Mouse (Mus musculus) spleen, adult 2 months (tissue): ENCODE measurements around the gene Ndufaf8. TPM values are rescaled to one million over a fixed set of nuclear protein-coding genes. Genes with fewer than 3 reads are reported as not detected.

ENCODE experiments used
- DNase-seq, 2 experiments: peaks; one replicate each; pipeline versions ENCODE4 v3.0.0 to v3.0.0-alpha.2; 2012 to 2021; ENCODE audit warnings: low spot score in 2 of 2, low read depth in 1 of 2
- H3K27ac ChIP-seq: fragments of 200-500 bp; 2 replicates; pipeline ENCODE4 v1.5.1; 2012; ENCODE audit warnings: low read length, inconsistent platforms; ENCODE audit not compliant: insufficient read depth
- H3K27me3 ChIP-seq: fragments of 200-500 bp; 2 replicates; pipeline ENCODE4 v1.6.1; 2012; ENCODE audit warnings: mild to moderate bottlenecking, moderate library complexity, low read length, inconsistent platforms; ENCODE audit not compliant: control insufficient read depth, insufficient read depth
- H3K36me3 ChIP-seq: fragments of 200-500 bp; 2 replicates; pipeline ENCODE4 v1.6.1; 2012; ENCODE audit warnings: mild to moderate bottlenecking, low read length, inconsistent platforms; ENCODE audit not compliant: control insufficient read depth, insufficient read depth
- H3K4me1 ChIP-seq: fragments of 200-500 bp; 2 replicates; pipeline ENCODE4 v1.6.1; 2011; ENCODE audit warnings: inconsistent platforms; ENCODE audit not compliant: control insufficient read depth, insufficient read depth, insufficient read length
- H3K4me3 ChIP-seq: fragments of 200-500 bp; 2 replicates; pipeline ENCODE4 v1.5.1; 2011; ENCODE audit warnings: mild to moderate bottlenecking, inconsistent platforms; ENCODE audit not compliant: insufficient read depth, insufficient read length; ENCODE audit errors: extremely low read depth
- CTCF ChIP-seq: fragments of 200-500 bp; IDR thresholded peaks from 2 replicates; pipeline ENCODE4 v1.5.1; 2011; ENCODE audit warnings: mild to moderate bottlenecking, inconsistent platforms; ENCODE audit not compliant: insufficient read depth, insufficient read length, insufficient replicate concordance; ENCODE audit errors: extremely low read depth
- POLR2A ChIP-seq: fragments of 200-500 bp; IDR thresholded peaks from 2 replicates; pipeline ENCODE4 v1.6.1; 2011; ENCODE audit warnings: low read depth, low read length, inconsistent platforms
- WGBS: fragments of 180-500 bp; shearing (Covaris S2); methylation state at CpG from one replicate; pipeline ENCODE4 v1.1.7; 2018; 5-methylcytosine and 5-hydroxymethylcytosine counted together
- polyA plus RNA-seq: library from polyadenylated mRNA; depleted of rRNA; stranded (reverse); fragments of >200 nt; gene quantifications from 2 replicates; pipeline ENCODE4 v1.2.3, GENCODE M21; 2012

Gene Ndufaf8
- polyA plus RNA-seq, 1 experiment, result 31.0 TPM

GRCm38 (mm10) chr11:120060634-120061033 is 38.1 kb upstream of the Ndufaf8 start:
- TF ChIP-seq POLR2A, result no peak
- TF ChIP-seq CTCF, result no peak
- no peaks in the 10 kb centered on the region; the same call in 1 of the 2 replicates for H3K4me1 ChIP-seq
- H3K36me3 ChIP-seq, result no peaks in the 10 kb centered on the region
- DNase-seq, result no peak
- 54% methylated on average over 8 of the region's 8 CpGs for WGBS
- H3K27ac ChIP-seq, result no peak overlapping the region
- H3K4me3 ChIP-seq, result no peak overlapping the region
- no peaks in the 10 kb centered on the region for H3K27me3 ChIP-seq

- H3K27ac ChIP-seq, result no peak overlapping the region
- no peaks in the 10 kb centered on the region for H3K36me3 ChIP-seq
- 59% methylated on average over 5 of the region's 5 CpGs for WGBS
- no peaks in the 10 kb centered on the region; the same call in 1 of the 2 replicates for H3K4me1 ChIP-seq
- DNase-seq, result no peak
- no peak overlapping the region for H3K4me3 ChIP-seq
- TF ChIP-seq CTCF (no peak), POLR2A (no peak)
- H3K27me3 ChIP-seq, result no peaks in the 10 kb centered on the region
Measured at GRCm38 (mm10) chr11:120063326-120063725, 35.4 kb upstream of the Ndufaf8 start.

GRCm38 (mm10) chr11:120064006-120064667 is 34.6 kb upstream of the Ndufaf8 start:
- H3K27ac ChIP-seq, result 0 out of 2 replicates have a peak overlapping the region, but pooled peaks have one; percentile 41
- H3K4me3 ChIP-seq, result no peak overlapping the region
- H3K4me1 ChIP-seq, result no peaks in the 10 kb centered on the region; the same call in 1 of the 2 replicates
- 51% methylated on average over 13 of the region's 13 CpGs for WGBS
- no peak for TF ChIP-seq CTCF
- TF ChIP-seq POLR2A, result no peak
- no peaks in the 10 kb centered on the region for H3K36me3 ChIP-seq
- H3K27me3 ChIP-seq, result no peaks in the 10 kb centered on the region
- DNase-seq, result no peak

GRCm38 (mm10) chr11:120064668-120065040 is 34.1 kb upstream of the Ndufaf8 start:
- WGBS, result 89% methylated on average over 11 of the region's 11 CpGs
- no peak for DNase-seq
- Histone ChIP-seq H3K4me1 (no peaks in the 10 kb centered on the region; the same call in 1 of the 2 replicates), H3K27ac (no peak overlapping the region), H3K4me3 (no peak overlapping the region), H3K27me3 (no peaks in the 10 kb centered on the region), H3K36me3 (no peaks in the 10 kb centered on the region)
- TF ChIP-seq CTCF (no peak), POLR2A (no peak)

- Histone ChIP-seq H3K4me1 (no peaks in the 10 kb centered on the region; the same call in 1 of the 2 replicates), H3K27ac (no peak overlapping the region), H3K4me3 (no peak overlapping the region), H3K36me3 (peaks cover 2% of the 10 kb centered on the region; the same call in 1 of the 2 replicates), H3K27me3 (no peaks in the 10 kb centered on the region)
- DNase-seq, result peak in 1 of 2 experiments; percentile 43
- peak; percentile 76 for TF ChIP-seq CTCF
- TF ChIP-seq POLR2A, result no peak
- WGBS, result 35% methylated on average over 10 of the region's 10 CpGs
Measured at GRCm38 (mm10) chr11:120065291-120065690, 33.4 kb upstream of the Ndufaf8 start.

- no peak overlapping the region for H3K27ac ChIP-seq
- 92% methylated on average over 17 of the region's 17 CpGs for WGBS
- H3K27me3 ChIP-seq, result no peaks in the 10 kb centered on the region
- TF ChIP-seq CTCF, result no peak
- no peak for TF ChIP-seq POLR2A
- H3K4me3 ChIP-seq, result no peak overlapping the region
- H3K36me3 ChIP-seq, result peaks cover 4% of the 10 kb centered on the region; the same call in 1 of the 2 replicates
- no peaks in the 10 kb centered on the region; the same call in 1 of the 2 replicates for H3K4me1 ChIP-seq
- DNase-seq, result no peak
Measured at GRCm38 (mm10) chr11:120067834-120068233, 30.9 kb upstream of the Ndufaf8 start.

GRCm38 (mm10) chr11:120069261-120069660 is 29.5 kb upstream of the Ndufaf8 start:
- Histone ChIP-seq H3K36me3 (peaks cover 4% of the 10 kb centered on the region; the same call in 1 of the 2 replicates), H3K27ac (no peak overlapping the region), H3K4me3 (no peak overlapping the region), H3K27me3 (no peaks in the 10 kb centered on the region), H3K4me1 (no peaks in the 10 kb centered on the region; the same call in 1 of the 2 replicates)
- TF ChIP-seq POLR2A (no peak), CTCF (no peak)
- WGBS, result 86% methylated on average over 11 of the region's 11 CpGs
- no peak for DNase-seq
